Mouse (Mus musculus) liver, adult 2 months (tissue): ENCODE measurements around the gene Degs1.

Experiments used
- CTCF ChIP-seq: fragments of 200-500 bp; IDR thresholded peaks from 2 replicates; pipeline ENCODE4 v1.5.1; 2011; ENCODE audit warnings: low read depth, low read length, control low read depth
- POLR2A ChIP-seq: fragments of 200-500 bp; IDR thresholded peaks from 2 replicates; pipeline ENCODE4 v1.6.1; 2011; ENCODE audit warnings: low read length, control low read depth; ENCODE audit not compliant: insufficient read depth; ENCODE audit errors: extremely low read depth

GRCm38 (mm10) chr1:182302176-182302870, 19.7 kb upstream of the Degs1 start:
- TF ChIP-seq CTCF (no peak), POLR2A (no peak)
